Mouse (Mus musculus) liver, embryonic 13.5 days (tissue): ENCODE data around the gene Glcci1. TPM values are rescaled to one million over a fixed set of nuclear protein-coding genes. Genes with fewer than 3 reads are reported as not detected.

ENCODE experiments used
- ATAC-seq: fragments of 200-750 bp; cut with Nextera tagmentation; 2 replicates; pipeline ENCODE4 v1.8.0; 2017; ENCODE audit warnings: low read depth, mild to moderate bottlenecking, moderate number of reproducible peaks, moderate library complexity
- DNase-seq: peaks from one replicate; pipeline ENCODE4 v3.0.0; 2022
- H3K27ac ChIP-seq: fragments of 300-500 bp; sonication (generic); 2 replicates; pipeline ENCODE4 v1.5.1; 2015; ENCODE audit warnings: moderate library complexity, mild to moderate bottlenecking, inconsistent platforms
- H3K27me3 ChIP-seq: fragments of 300-500 bp; sonication (generic); 2 replicates; pipeline ENCODE4 v1.6.1; 2015; ENCODE audit warnings: mild to moderate bottlenecking, inconsistent platforms
- H3K36me3 ChIP-seq: fragments of 300-500 bp; sonication (generic); 2 replicates; pipeline ENCODE4 v1.6.1; 2015; ENCODE audit warnings: mild to moderate bottlenecking, inconsistent platforms
- H3K4me1 ChIP-seq: fragments of 300-500 bp; sonication (generic); replicated peaks from 2 replicates; pipeline ENCODE4 v1.6.1; 2015; ENCODE audit warnings: inconsistent platforms
- H3K4me2 ChIP-seq: fragments of 300-500 bp; sonication (generic); 2 replicates; pipeline ENCODE4 v1.6.1; 2015; ENCODE audit warnings: inconsistent platforms, mild to moderate bottlenecking, moderate library complexity
- H3K4me3 ChIP-seq: fragments of 300-500 bp; sonication (generic); replicated peaks from 2 replicates; pipeline ENCODE4 v1.5.1; 2015; ENCODE audit warnings: mild to moderate bottlenecking, inconsistent platforms
- H3K9ac ChIP-seq: fragments of 300-500 bp; sonication (generic); 2 replicates; pipeline ENCODE4 v1.6.1; 2015; ENCODE audit warnings: mild to moderate bottlenecking, inconsistent platforms
- H3K9me3 ChIP-seq: fragments of 300-500 bp; sonication (generic); replicated peaks from 2 replicates; pipeline ENCODE4 v1.6.1; 2016; ENCODE audit warnings: inconsistent platforms
- WGBS: fragments of 180-500 bp; shearing (Covaris S2); methylation state at CpG from one replicate; pipeline ENCODE4 v1.1.7; 2015; ENCODE audit not compliant: insufficient replicate concordance; 5-methylcytosine and 5-hydroxymethylcytosine counted together
- polyA plus RNA-seq: library from polyadenylated mRNA; unstranded; fragments of >200 nt; fragmentation: Nextera tagmentation; extraction: Ambion mirVana; gene quantifications from 2 replicates; pipeline ENCODE4 v1.2.1, GENCODE M21; 2015

Gene Glcci1
- 1.1 and 1.5 TPM in 2 replicates for polyA plus RNA-seq

- under 1% methylated on average over 35 of the region's 69 CpGs for WGBS
- Histone ChIP-seq H3K4me3 (peak within 1 kb of the TSS; percentile 93), H3K4me2 (peak within 1 kb of the TSS; percentile 99), H3K36me3 (no peaks in the 10 kb centered on the region), H3K4me1 (peaks cover 32% of the 10 kb centered on the region), H3K27ac (peak within 1 kb of the TSS; percentile 96), H3K9ac (peak within 1 kb of the TSS; percentile 95), H3K9me3 (no peaks in the 10 kb centered on the region), H3K27me3 (no peaks in the 10 kb centered on the region)
- ATAC-seq (peak; percentile 74), DNase-seq (peak; percentile 48)
These were observed at the start of gene Glcci1 for GRCm38 (mm10) chr6:8509551-8509950. TSS of gene Glcci1 (plus strand) at chr6:8509600.

GRCm38 (mm10) chr6:8462447-8462846 lies 47.0 kb upstream of the Glcci1 start:
- no peak overlapping the region for H3K9ac ChIP-seq
- no peak for DNase-seq
- WGBS: 76% methylated on average over 2 of the region's 2 CpGs
- no peaks in the 10 kb centered on the region for H3K36me3 ChIP-seq
- H3K4me2 ChIP-seq: no peak overlapping the region
- no peak for ATAC-seq
- H3K4me1 ChIP-seq: no peaks in the 10 kb centered on the region
- no peaks in the 10 kb centered on the region for H3K27me3 ChIP-seq
- no peak overlapping the region for H3K27ac ChIP-seq
- no peak overlapping the region for H3K4me3 ChIP-seq
- no peaks in the 10 kb centered on the region for H3K9me3 ChIP-seq

GRCm38 (mm10) chr6:8465388-8465787 lies 44.0 kb upstream of the Glcci1 start:
- H3K4me3 ChIP-seq: no peak overlapping the region
- H3K4me2 ChIP-seq: no peak overlapping the region
- H3K36me3 ChIP-seq: no peaks in the 10 kb centered on the region
- no peaks in the 10 kb centered on the region for H3K4me1 ChIP-seq
- DNase-seq (no peak), ATAC-seq (no peak)
- no peaks in the 10 kb centered on the region for H3K27me3 ChIP-seq
- H3K27ac ChIP-seq: no peak overlapping the region
- no peak overlapping the region for H3K9ac ChIP-seq
- no peaks in the 10 kb centered on the region for H3K9me3 ChIP-seq
- WGBS: 65% methylated on average over 1 of the region's 1 CpGs

GRCm38 (mm10) chr6:8465985-8466384 lies 43.4 kb upstream of the Glcci1 start:
- no peaks in the 10 kb centered on the region for H3K27me3 ChIP-seq
- ATAC-seq (no peak), DNase-seq (no peak)
- H3K36me3 ChIP-seq: no peaks in the 10 kb centered on the region
- H3K27ac ChIP-seq: no peak overlapping the region
- no peaks in the 10 kb centered on the region for H3K9me3 ChIP-seq
- no peak overlapping the region for H3K4me2 ChIP-seq
- no peak overlapping the region for H3K4me3 ChIP-seq
- H3K9ac ChIP-seq: no peak overlapping the region
- H3K4me1 ChIP-seq: no peaks in the 10 kb centered on the region
- 67% methylated on average over 5 of the region's 5 CpGs for WGBS

DNA sequence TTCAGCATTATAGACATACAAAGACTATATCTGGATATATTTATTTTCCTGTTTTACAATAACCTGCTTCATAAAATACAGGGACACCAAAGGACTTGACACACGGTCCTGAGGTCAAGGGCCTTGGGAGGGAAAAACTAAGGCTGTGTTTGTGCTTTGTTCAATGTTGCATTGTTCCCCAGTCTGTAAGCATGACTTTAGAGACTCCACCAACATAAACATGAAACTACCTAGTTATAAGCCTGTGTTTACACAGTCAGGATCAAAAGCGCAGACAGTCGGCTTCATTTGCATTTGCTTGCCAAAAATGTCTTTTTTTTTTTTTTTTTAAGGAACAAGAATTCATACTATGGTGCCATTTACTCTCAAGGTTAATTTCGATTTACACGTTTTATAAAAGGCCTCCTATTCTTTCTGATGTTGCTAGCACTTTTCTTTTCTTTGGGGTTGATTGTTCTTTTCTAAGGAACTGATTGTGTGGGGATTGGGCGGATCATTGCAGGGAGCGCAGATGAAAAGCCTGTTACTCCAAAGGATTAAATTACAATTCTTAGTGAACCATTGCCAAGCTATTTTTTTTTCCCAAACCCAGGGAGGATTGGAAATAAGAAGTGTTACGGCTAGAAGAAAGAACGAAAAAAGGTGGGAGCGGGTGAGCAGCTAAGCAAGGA lies 41.6 kb upstream of the Glcci1 start:
- no peak overlapping the region for H3K9ac ChIP-seq
- no peak for ATAC-seq

GRCm38 (mm10) chr6:8469918-8470317 lies 39.5 kb upstream of the Glcci1 start:
- Histone ChIP-seq H3K9ac (no peak overlapping the region), H3K4me3 (no peak overlapping the region), H3K36me3 (no peaks in the 10 kb centered on the region), H3K27ac (no peak overlapping the region), H3K4me2 (no peak overlapping the region), H3K9me3 (no peaks in the 10 kb centered on the region), H3K27me3 (no peaks in the 10 kb centered on the region), H3K4me1 (peaks cover 21% of the 10 kb centered on the region)
- 79% methylated on average over 3 of the region's 3 CpGs for WGBS
- DNase-seq: no peak
- ATAC-seq: no peak

More for the DNA sequence above, 41.6 kb upstream of the Glcci1 start:
- Histone ChIP-seq H3K4me1 (0 out of 2 replicates have a peak, but pooled peaks cover 3% of the 10 kb centered on the region), H3K27me3 (no peaks in the 10 kb centered on the region), H3K27ac (no peak overlapping the region), H3K9me3 (no peaks in the 10 kb centered on the region), H3K4me3 (no peak overlapping the region), H3K4me2 (no peak overlapping the region), H3K36me3 (no peaks in the 10 kb centered on the region)
- 68% methylated on average over 10 of the region's 10 CpGs for WGBS
- no peak for DNase-seq

DNA sequence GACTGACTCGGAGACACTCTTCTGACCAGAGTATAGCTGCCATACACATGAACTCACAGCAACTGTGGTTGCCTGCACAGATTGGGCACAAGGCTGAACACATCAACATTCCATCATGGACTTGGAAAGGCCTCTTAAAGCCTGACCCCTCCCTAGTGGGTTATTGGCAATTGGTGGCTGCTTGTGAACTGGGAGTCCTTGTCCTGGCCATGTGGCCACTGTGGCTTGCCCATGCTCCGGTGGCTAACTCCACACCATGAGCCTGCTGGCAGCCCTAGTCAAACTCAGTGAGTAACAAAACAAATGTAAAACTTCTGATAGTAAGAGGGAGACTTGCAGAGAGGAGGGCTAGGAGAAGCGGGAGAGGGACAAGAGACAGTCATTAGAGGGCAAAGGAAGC lies 37.3 kb upstream of the Glcci1 start:
- Histone ChIP-seq H3K4me1 (peaks cover 21% of the 10 kb centered on the region), H3K4me3 (no peak overlapping the region), H3K4me2 (no peak overlapping the region), H3K27me3 (no peaks in the 10 kb centered on the region), H3K9ac (no peak overlapping the region), H3K27ac (no peak overlapping the region), H3K36me3 (no peaks in the 10 kb centered on the region), H3K9me3 (no peaks in the 10 kb centered on the region)
- 65% methylated on average over 3 of the region's 3 CpGs for WGBS
- no peak for DNase-seq
- no peak for ATAC-seq

- no peak for DNase-seq
These were observed 36.5 kb upstream of the Glcci1 start for GRCm38 (mm10) chr6:8472915-8473314.

GRCm38 (mm10) chr6:8473498-8473897 lies 35.9 kb upstream of the Glcci1 start:
- Histone ChIP-seq H3K27me3 (no peaks in the 10 kb centered on the region), H3K27ac (no peak overlapping the region), H3K4me1 (peaks cover 21% of the 10 kb centered on the region), H3K9me3 (no peaks in the 10 kb centered on the region), H3K4me3 (no peak overlapping the region), H3K4me2 (no peak overlapping the region), H3K36me3 (no peaks in the 10 kb centered on the region), H3K9ac (no peak overlapping the region)
- WGBS: 47% methylated on average over 5 of the region's 5 CpGs
- DNase-seq: no peak
- ATAC-seq: no peak

More at GRCm38 (mm10) chr6:8472915-8473314, 36.5 kb upstream of the Glcci1 start:
- no peak overlapping the region for H3K9ac ChIP-seq
- ATAC-seq: peak; percentile 43; the same call in 1 of the 2 replicates
- no peak overlapping the region for H3K4me2 ChIP-seq
- H3K27me3 ChIP-seq: no peaks in the 10 kb centered on the region
- 30% methylated on average over 5 of the region's 5 CpGs for WGBS
- peaks cover 21% of the 10 kb centered on the region for H3K4me1 ChIP-seq
- no peaks in the 10 kb centered on the region for H3K36me3 ChIP-seq
- H3K27ac ChIP-seq: no peak overlapping the region
- H3K9me3 ChIP-seq: no peaks in the 10 kb centered on the region
- H3K4me3 ChIP-seq: no peak overlapping the region

GRCm38 (mm10) chr6:8474316-8474715 lies 35.1 kb upstream of the Glcci1 start:
- Histone ChIP-seq H3K27me3 (no peaks in the 10 kb centered on the region), H3K36me3 (no peaks in the 10 kb centered on the region), H3K27ac (no peak overlapping the region), H3K4me1 (peaks cover 21% of the 10 kb centered on the region), H3K4me2 (no peak overlapping the region), H3K9ac (no peak overlapping the region), H3K9me3 (no peaks in the 10 kb centered on the region), H3K4me3 (no peak overlapping the region)
- 39% methylated on average over 3 of the region's 3 CpGs for WGBS
- ATAC-seq (peak; percentile 48; the same call in 1 of the 2 replicates), DNase-seq (no peak)

GRCm38 (mm10) chr6:8474820-8475219 lies 34.6 kb upstream of the Glcci1 start:
- Histone ChIP-seq H3K36me3 (no peaks in the 10 kb centered on the region), H3K27ac (no peak overlapping the region), H3K4me1 (peaks cover 21% of the 10 kb centered on the region), H3K4me3 (no peak overlapping the region), H3K4me2 (no peak overlapping the region), H3K9ac (no peak overlapping the region), H3K27me3 (no peaks in the 10 kb centered on the region), H3K9me3 (no peaks in the 10 kb centered on the region)
- WGBS: 75% methylated on average over 4 of the region's 4 CpGs
- ATAC-seq: no peak
- no peak for DNase-seq

DNA sequence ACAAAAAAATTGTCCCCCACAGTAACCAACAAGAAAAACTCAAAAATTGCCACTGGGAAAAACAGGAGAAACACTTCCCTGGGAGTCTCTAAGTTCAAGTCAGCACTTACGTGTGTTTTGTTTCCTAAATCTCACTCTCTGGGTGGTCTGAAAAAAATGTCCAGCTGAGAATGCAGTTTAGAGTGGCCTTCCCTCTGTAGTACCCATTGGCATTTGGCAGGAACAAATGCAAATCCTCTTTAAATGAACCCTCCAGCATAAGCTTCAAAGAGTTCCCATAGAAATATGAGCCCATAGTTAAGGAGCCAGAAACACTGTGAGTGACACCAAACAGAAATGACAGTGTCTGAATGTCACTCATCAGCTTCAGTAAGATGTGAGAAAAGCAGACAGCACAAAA lies 30.2 kb upstream of the Glcci1 start:
- no peaks in the 10 kb centered on the region for H3K27me3 ChIP-seq
- ATAC-seq (no peak), DNase-seq (no peak)
- WGBS: 69% methylated on average over 1 of the region's 1 CpGs
- H3K9me3 ChIP-seq: no peaks in the 10 kb centered on the region
- no peak overlapping the region for H3K4me2 ChIP-seq
- no peak overlapping the region for H3K9ac ChIP-seq
- H3K4me1 ChIP-seq: peaks cover 6% of the 10 kb centered on the region
- no peak overlapping the region for H3K4me3 ChIP-seq
- H3K27ac ChIP-seq: no peak overlapping the region
- H3K36me3 ChIP-seq: no peaks in the 10 kb centered on the region
